Mouse (Mus musculus) myocyte (in vitro differentiated cells): ENCODE results near the gene Mertk.

Source experiments
- E2F4 ChIP-seq: IDR thresholded peaks from one replicate; pipeline ENCODE4 v1.6.1; 2011; ENCODE audit warnings: mild to moderate bottlenecking, control low read depth, moderate library complexity; ENCODE audit not compliant: insufficient read depth
- MAX ChIP-seq: IDR thresholded peaks from one replicate; pipeline ENCODE4 v1.6.1; 2011; ENCODE audit warnings: low read depth, mild to moderate bottlenecking, control low read depth
- MYOD1 ChIP-seq, 3 experiments: IDR thresholded peaks; one replicate each; pipeline ENCODE4 v1.6.1; 2011; ENCODE audit warnings: control low read depth in 2 of 3, low read depth in 2 of 3, mild to moderate bottlenecking in 2 of 3, moderate library complexity in 1 of 3; ENCODE audit not compliant: insufficient read length in 2 of 3, control insufficient read depth in 1 of 3
- MYOG ChIP-seq, 3 experiments: IDR thresholded peaks; one replicate each; pipeline ENCODE4 v1.6.1; 2011; ENCODE audit warnings: control low read depth in 2 of 3, low read depth in 2 of 3, mild to moderate bottlenecking in 2 of 3; ENCODE audit not compliant: insufficient read length in 2 of 3, control insufficient read depth in 1 of 3, insufficient read depth in 1 of 3
- POLR2A ChIP-seq: IDR thresholded peaks from one replicate; pipeline ENCODE4 v1.6.1; 2011; ENCODE audit warnings: low read depth, mild to moderate bottlenecking, control low read depth, moderate library complexity; ENCODE audit not compliant: insufficient read length
- POLR2AphosphoS2 ChIP-seq: IDR thresholded peaks from one replicate; pipeline ENCODE4 v1.6.1; 2011; ENCODE audit warnings: low read depth, control low read depth; ENCODE audit not compliant: insufficient read length
- SRF ChIP-seq: IDR thresholded peaks from one replicate; pipeline ENCODE4 v1.6.1; 2011; ENCODE audit warnings: low read depth; ENCODE audit not compliant: control insufficient read depth, insufficient read length
- TCF12 ChIP-seq: IDR thresholded peaks from one replicate; pipeline ENCODE4 v1.6.1; 2011; ENCODE audit warnings: mild to moderate bottlenecking, control low read depth; ENCODE audit not compliant: poor library complexity, insufficient read depth, severe bottlenecking
- USF1 ChIP-seq: IDR thresholded peaks from one replicate; pipeline ENCODE4 v1.6.1; 2011; ENCODE audit warnings: low read depth, mild to moderate bottlenecking, control low read depth, moderate library complexity

DNA sequence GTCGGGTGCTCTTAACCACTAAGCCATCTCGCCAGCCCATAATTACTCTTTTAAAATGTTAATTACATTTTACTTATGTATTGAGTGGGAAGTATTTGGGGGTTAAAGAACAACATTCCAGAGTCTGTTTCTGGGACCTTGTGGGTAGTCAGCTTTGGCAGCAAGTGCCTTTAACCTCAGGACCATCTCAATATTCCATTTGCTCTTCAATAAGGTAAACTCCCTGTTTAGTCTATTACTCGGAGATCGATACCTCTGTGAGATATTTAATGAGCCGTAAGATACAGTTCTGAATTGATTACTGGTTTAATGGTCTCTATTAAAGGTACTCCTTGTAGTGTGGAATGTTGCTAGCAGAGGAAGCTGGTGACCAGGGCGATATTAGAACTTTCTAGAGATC lies 118.2 kb downstream of the Mertk start:
- no peak for TF ChIP-seq USF1
- TF ChIP-seq POLR2A: no peak
- TF ChIP-seq MYOG (IDR thresholded peaks at IDR 0.05; ENCODE audit: control insufficient read depth in 1 of 3, insufficient read depth in 1 of 3, insufficient read length in 2 of 3, low read depth in 2 of 3): no peak
- TF ChIP-seq MYOD1 (IDR thresholded peaks at IDR 0.05; ENCODE audit: control insufficient read depth in 1 of 3, insufficient read length in 2 of 3, low read depth in 2 of 3): no peak
- TF ChIP-seq E2F4: no peak
- no peak for TF ChIP-seq MAX
- no peak for TF ChIP-seq SRF
- TF ChIP-seq TCF12: no peak
- TF ChIP-seq POLR2AphosphoS2: no peak
